Mouse (Mus musculus): ENCODE results near the gene Ptprq. TPM values are rescaled to one million over a fixed set of nuclear protein-coding genes. Genes with fewer than 3 reads are reported as not detected.

The Ptprq gene
- polyA plus RNA-seq, 1 experiment from 2014 or later = 0.05 TPM

- Histone ChIP-seq H3K4me3 (replicated peaks; ENCODE audit: low read length) (no peak overlapping the region), H3K36me3 (ENCODE audit: control insufficient read depth, insufficient read depth) (no peaks in the 10 kb centered on the region), H3K4me1 (replicated peaks; ENCODE audit: control insufficient read depth, insufficient read depth, low read length) (no peaks in the 10 kb centered on the region), H3K27me3 (replicated peaks; ENCODE audit: control insufficient read depth, insufficient read depth, low read length) (no peaks in the 10 kb centered on the region), H3K9me3 (ENCODE audit: control insufficient read depth, low read length) (no peaks in the 10 kb centered on the region), H3K4me2 (ENCODE audit: low read length) (no peak overlapping the region), H3K27ac (ENCODE audit: low read length) (no peak overlapping the region), H3K9ac (replicated peaks; ENCODE audit: low read depth, low read length) (no peak overlapping the region)
- WGBS = 77% methylated on average over 12 of the region's 12 CpGs
- ATAC-seq = no peak
Measured at GRCm38 (mm10) chr10:107486770-107487169, 233.1 kb downstream of the Ptprq start.

- H3K9me3 ChIP-seq (ENCODE audit: control insufficient read depth, low read length) = no peaks in the 10 kb centered on the region
- no peak within 1 kb of the TSS for H3K4me3 ChIP-seq (replicated peaks; ENCODE audit: low read length)
- H3K27me3 ChIP-seq (replicated peaks; ENCODE audit: control insufficient read depth, insufficient read depth, low read length) = no peaks in the 10 kb centered on the region
- 80% methylated on average over 8 of the region's 8 CpGs for WGBS
- H3K36me3 ChIP-seq (ENCODE audit: control insufficient read depth, insufficient read depth) = no peaks in the 10 kb centered on the region
- no peak within 1 kb of the TSS for H3K27ac ChIP-seq (ENCODE audit: low read length)
- H3K4me2 ChIP-seq (ENCODE audit: low read length) = no peak within 1 kb of the TSS
- ATAC-seq = no peak
- no peak within 1 kb of the TSS for H3K9ac ChIP-seq (replicated peaks; ENCODE audit: low read depth, low read length)
- no peaks in the 10 kb centered on the region for H3K4me1 ChIP-seq (replicated peaks; ENCODE audit: control insufficient read depth, insufficient read depth, low read length)
Measured at GRCm38 (mm10) chr10:107485870-107486269, 234.0 kb downstream of the Ptprq start, which contains the start of gene Myf5. TSS of gene Myf5 (minus strand) at chr10:107486134.

GRCm38 (mm10) chr10:107484050-107484449 is 235.8 kb downstream of the Ptprq start:
- Histone ChIP-seq H3K4me2 (ENCODE audit: low read length) (no peak overlapping the region), H3K27ac (ENCODE audit: low read length) (no peak overlapping the region), H3K4me3 (replicated peaks; ENCODE audit: low read length) (no peak overlapping the region), H3K36me3 (ENCODE audit: control insufficient read depth, insufficient read depth) (no peaks in the 10 kb centered on the region), H3K9me3 (ENCODE audit: control insufficient read depth, low read length) (no peaks in the 10 kb centered on the region), H3K4me1 (replicated peaks; ENCODE audit: control insufficient read depth, insufficient read depth, low read length) (no peaks in the 10 kb centered on the region), H3K9ac (replicated peaks; ENCODE audit: low read depth, low read length) (no peak overlapping the region), H3K27me3 (replicated peaks; ENCODE audit: control insufficient read depth, insufficient read depth, low read length) (no peaks in the 10 kb centered on the region)
- 82% methylated on average over 10 of the region's 10 CpGs for WGBS
- ATAC-seq = no peak

- Histone ChIP-seq H3K27ac (ENCODE audit: low read length) (no peak overlapping the region), H3K4me1 (replicated peaks; ENCODE audit: control insufficient read depth, insufficient read depth, low read length) (no peaks in the 10 kb centered on the region), H3K9me3 (ENCODE audit: control insufficient read depth, low read length) (no peaks in the 10 kb centered on the region), H3K4me3 (replicated peaks; ENCODE audit: low read length) (no peak overlapping the region), H3K27me3 (replicated peaks; ENCODE audit: control insufficient read depth, insufficient read depth, low read length) (no peaks in the 10 kb centered on the region), H3K9ac (replicated peaks; ENCODE audit: low read depth, low read length) (no peak overlapping the region), H3K36me3 (ENCODE audit: control insufficient read depth, insufficient read depth) (no peaks in the 10 kb centered on the region), H3K4me2 (ENCODE audit: low read length) (no peak overlapping the region)
- WGBS = 55% methylated on average over 2 of the region's 2 CpGs
- no peak for ATAC-seq
Measured at GRCm38 (mm10) chr10:107473497-107473896, 246.4 kb downstream of the Ptprq start.

GRCm38 (mm10) chr10:107471712-107472111 is 248.1 kb downstream of the Ptprq start:
- Histone ChIP-seq H3K36me3 (ENCODE audit: control insufficient read depth, insufficient read depth) (no peaks in the 10 kb centered on the region), H3K9me3 (ENCODE audit: control insufficient read depth, low read length) (no peaks in the 10 kb centered on the region), H3K27me3 (replicated peaks; ENCODE audit: control insufficient read depth, insufficient read depth, low read length) (no peaks in the 10 kb centered on the region), H3K9ac (replicated peaks; ENCODE audit: low read depth, low read length) (no peak overlapping the region), H3K4me2 (ENCODE audit: low read length) (no peak overlapping the region), H3K4me1 (replicated peaks; ENCODE audit: control insufficient read depth, insufficient read depth, low read length) (no peaks in the 10 kb centered on the region), H3K27ac (ENCODE audit: low read length) (no peak overlapping the region), H3K4me3 (replicated peaks; ENCODE audit: low read length) (no peak overlapping the region)
- ATAC-seq = no peak
- 69% methylated on average over 5 of the region's 5 CpGs for WGBS

- WGBS = 85% methylated on average over 7 of the region's 7 CpGs
- no peak overlapping the region for H3K9ac ChIP-seq (replicated peaks; ENCODE audit: low read depth, low read length)
- no peak overlapping the region for H3K27ac ChIP-seq (ENCODE audit: low read length)
- ATAC-seq = no peak
- H3K4me3 ChIP-seq (replicated peaks; ENCODE audit: low read length) = no peak overlapping the region
- no peaks in the 10 kb centered on the region for H3K27me3 ChIP-seq (replicated peaks; ENCODE audit: control insufficient read depth, insufficient read depth, low read length)
- H3K4me2 ChIP-seq (ENCODE audit: low read length) = no peak overlapping the region
- H3K9me3 ChIP-seq (ENCODE audit: control insufficient read depth, low read length) = no peaks in the 10 kb centered on the region
- H3K4me1 ChIP-seq (replicated peaks; ENCODE audit: control insufficient read depth, insufficient read depth, low read length) = no peaks in the 10 kb centered on the region
- no peaks in the 10 kb centered on the region for H3K36me3 ChIP-seq (ENCODE audit: control insufficient read depth, insufficient read depth)
Measured at GRCm38 (mm10) chr10:107467819-107468218, 252.0 kb downstream of the Ptprq start.

Small RNAs within 50 kb of the gene (microRNA-seq; reads per million reads assigned to microRNA genes)
- not detected for gene Gm44403

Other genes with a start within 250 kb of the Ptprq start
- gene Myf5, start 233.9 kb downstream of the Ptprq start, polyA plus RNA-seq (2015; fragmentation: Nextera tagmentation; extraction: Ambion mirVana) = not detected in 2 replicates
- gene Myf6, start 225.3 kb downstream of the Ptprq start, polyA plus RNA-seq (2015; fragmentation: Nextera tagmentation; extraction: Ambion mirVana) = not detected in 2 replicates
- 0.03 and 0.06 TPM in 2 replicates for gene Otogl, start 192.1 kb upstream of the Ptprq start, polyA plus RNA-seq (2015; fragmentation: Nextera tagmentation; extraction: Ambion mirVana)